Mouse (Mus musculus): ENCODE results near the gene Slc19a2.
"Not testable (repeated sequence)": the region's sequence is repeated elsewhere in the genome, so short reads cannot be mapped to it uniquely, and the experiment has no call there.

Gene Slc19a2

DNA sequence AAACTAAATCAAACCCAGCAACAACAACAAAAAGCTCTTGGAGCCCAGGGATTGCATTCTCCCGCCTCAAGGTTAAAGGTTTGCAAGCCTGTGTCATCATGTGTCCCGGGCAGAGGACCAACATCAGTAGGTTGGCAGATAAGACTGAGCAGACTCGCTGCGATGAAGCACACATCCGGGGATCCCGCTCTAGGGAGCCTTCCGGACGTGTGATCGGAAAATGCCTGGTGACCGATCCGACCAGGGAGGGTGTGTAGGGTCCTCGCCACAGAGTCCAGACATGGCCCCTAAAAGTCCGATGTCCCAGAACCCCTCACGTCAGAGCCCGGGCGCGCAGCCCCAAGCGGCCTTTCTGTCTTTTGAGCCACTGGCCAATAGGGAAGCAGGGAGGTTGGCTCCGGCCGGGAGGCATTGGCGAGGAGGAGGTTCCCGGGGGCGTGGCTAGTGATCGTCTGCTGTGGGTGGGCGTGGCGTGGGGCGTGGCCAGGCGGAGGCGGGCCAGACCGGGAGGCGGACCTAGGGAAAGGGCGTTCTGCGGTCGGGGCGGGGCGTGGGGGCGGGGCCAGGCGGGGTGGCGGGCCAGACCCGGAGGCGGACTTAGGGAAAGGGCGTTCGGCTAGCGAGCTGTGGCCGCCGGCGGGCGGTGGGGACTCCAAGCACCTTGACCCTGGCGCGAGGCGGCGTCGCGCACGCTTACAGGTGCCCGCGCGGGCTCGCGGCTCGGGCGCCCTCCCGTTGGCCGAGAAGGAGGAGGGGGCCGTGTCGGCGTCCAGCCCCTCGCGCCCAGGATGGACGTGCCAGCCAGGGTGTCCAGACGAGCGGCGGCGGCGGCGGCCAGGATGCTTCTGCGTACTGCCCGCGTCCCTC lies at the start of gene Slc19a2:
Gene Slc19a2 (plus strand): TSS at position 582 of the 867 bp plus-strand sequence.
- peak; percentile 99 for DNase-seq

DNA sequence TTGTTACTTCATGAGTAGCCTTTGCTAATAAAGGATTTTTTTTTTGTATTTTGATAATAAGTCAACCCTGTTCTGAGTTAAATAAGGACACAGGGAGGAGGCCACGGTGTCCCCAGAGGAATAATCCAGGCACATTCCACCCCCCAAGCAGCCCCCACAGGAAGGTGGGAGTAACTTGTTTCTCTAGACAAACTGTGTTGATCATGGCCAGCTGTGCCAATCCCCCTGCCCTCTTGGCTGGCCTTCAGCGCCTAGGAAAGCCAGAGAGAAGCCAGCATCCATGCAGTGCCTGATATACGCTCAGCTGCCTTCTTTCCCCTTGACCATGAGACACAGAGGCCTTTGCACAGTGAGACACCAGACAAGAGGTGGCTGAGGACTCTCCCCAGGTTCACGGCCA lies 49.3 kb upstream of the Slc19a2 start:
- peak; percentile 23 to 43 for DNase-seq

DNA sequence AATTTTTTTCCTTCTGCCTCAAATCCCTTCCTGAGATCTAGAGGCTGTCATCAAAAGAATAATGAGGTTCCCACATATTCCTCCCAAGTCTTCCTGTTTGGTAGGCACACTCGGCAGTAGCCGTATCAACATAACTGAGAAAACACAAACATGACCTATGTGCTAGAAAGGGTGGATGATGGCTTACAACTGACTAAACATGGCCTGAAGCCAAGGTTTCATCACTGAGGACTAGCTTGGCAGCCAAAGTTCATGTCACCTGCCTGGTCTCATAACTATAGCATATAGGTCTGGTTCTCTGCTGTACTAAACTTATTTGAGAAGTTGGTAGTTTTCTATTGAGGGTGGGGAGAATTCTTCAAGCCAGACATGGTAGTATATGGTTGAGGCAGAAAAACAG lies 40.4 kb upstream of the Slc19a2 start:
- DNase-seq, result no peak

DNA sequence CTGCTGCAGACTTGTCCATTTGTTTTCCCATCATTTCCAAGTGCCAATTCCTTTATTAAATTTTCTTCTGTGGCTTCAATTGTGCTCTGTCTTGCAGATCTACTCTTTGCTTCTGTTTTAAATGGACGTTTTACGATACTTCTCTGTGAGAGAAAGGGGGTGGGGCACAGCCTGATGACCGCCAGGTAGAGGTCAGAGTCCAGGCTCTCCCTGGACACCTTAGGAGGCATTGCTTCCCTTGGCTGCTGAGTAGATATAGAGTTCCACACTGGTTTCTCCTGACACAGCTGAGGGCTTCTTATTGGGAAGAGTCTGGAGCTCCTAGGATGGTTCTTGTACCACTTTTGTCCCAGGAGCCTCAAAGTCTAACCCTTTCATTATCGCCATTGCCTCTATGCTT lies 37.9 kb upstream of the Slc19a2 start:
- no peak for DNase-seq

DNA sequence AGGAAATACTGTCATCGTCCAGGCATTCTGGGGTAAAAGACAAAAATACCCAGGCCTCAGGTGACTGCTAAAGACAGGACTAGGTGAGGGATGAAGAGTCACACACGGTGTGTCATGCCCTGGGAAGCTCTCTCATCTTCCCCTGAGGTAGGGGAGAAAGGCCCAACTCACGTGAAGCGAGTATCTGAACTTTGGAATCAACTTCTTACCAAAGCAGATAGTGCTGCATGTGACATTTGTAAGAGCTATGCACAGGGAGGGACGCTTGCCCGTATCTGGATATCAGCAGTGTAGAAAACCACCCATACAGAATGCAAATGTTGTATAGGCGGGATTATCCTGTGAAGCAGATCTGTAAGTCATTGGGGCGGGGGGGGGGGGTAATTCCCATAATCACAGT lies 36.2 kb upstream of the Slc19a2 start:
- no peak for DNase-seq

DNA sequence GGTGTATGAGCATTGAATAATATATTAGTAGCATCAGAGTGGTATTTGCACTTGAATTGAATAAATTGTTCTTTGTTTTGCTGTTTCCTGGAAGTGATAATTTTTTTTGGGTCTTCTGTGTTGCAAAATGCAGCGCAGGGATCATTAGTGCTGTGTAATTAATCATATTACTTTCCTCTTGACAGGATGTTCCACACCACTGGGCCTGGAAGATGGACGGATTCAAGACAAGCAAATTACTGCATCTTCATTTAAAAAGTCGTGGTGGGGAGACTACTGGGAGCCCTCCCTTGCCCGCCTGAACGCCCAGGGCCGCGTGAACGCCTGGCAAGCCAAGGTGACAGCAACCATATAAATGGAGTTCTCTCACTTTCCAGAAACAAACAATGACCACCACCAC lies 34.7 kb upstream of the Slc19a2 start:
- DNase-seq, result peak in 1 of 2 experiments; percentile 9

DNA sequence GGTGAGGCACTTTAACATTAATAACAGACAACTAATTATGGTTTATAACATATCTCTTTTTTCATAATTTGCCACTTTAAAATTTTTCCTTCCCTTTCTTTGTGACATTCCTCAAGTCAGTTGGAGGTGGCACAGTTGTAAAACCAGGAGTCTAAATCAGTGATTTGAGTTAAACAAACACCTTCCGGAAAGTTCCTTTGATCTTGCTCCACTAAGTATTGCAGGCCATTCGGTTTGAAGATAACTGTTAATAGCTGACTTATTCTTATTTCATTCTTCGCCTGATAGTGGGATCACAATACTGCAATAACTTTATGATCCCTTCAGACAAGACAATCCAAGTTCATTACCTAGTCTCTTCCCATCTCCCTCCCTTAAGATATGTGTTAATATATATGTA lies 33.7 kb upstream of the Slc19a2 start:
- DNase-seq, result no peak

DNA sequence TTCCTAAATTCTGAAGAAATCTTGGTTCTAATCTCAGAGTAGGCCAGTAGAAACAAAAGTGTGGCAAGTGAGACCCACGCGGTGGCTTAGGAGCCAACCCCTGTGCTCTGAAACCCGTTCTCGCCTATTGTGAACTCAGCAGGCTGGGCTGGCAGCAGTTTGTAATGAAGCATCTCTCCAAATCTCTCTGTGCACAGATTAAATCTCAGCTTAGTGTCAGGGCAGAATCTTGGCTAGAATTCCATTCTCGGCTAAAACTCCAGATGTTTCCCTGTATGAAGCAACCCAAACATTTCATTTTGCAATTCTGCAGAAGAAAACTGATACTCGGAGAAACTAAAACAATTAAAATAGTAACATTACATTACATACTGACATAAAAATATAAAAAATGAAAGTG lies 33.3 kb upstream of the Slc19a2 start:
- no peak for DNase-seq

DNA sequence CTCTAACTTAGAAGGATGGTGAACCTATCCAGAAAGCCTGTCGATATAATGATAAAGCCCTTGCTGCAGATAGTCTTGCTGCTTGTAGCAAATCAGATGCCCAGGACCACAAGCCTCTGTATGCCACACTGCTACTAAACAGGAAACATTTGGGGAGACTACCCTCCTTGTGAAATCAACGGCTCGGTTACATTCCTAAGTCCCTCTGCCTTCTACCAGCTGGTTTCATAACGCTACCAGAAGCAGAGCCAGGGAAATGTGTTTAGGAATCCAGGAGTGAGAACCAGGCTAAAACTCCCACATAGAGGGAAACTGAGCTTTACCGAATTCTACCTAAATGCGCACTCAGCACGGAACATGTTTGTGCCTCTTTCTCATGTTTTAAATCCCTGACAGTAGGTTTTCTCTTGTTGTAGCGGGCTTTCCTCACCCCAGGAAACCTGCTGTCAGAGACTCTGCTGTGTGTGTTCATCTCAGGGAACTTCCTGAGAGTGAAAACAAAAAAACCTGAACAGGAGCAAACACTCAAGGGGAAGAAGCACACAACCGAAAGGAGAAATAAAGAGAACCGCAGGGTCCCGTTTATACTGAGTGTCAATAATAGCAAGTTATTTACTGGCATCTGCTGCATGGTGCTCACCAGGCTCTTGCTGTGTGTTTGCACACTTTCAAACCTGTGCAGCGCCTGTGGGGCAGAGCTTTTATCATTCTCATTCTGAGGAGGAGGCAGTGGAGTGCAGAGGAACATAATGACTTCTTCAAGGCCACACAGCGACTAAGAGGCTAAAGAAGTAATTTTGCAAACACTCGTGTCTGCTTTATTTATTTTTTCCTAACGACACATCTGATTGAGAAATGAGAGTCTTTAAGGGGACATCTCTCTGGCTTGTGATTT lies 30.8 kb upstream of the Slc19a2 start:
- peak in 1 of 2 experiments; percentile 10 for DNase-seq

DNA sequence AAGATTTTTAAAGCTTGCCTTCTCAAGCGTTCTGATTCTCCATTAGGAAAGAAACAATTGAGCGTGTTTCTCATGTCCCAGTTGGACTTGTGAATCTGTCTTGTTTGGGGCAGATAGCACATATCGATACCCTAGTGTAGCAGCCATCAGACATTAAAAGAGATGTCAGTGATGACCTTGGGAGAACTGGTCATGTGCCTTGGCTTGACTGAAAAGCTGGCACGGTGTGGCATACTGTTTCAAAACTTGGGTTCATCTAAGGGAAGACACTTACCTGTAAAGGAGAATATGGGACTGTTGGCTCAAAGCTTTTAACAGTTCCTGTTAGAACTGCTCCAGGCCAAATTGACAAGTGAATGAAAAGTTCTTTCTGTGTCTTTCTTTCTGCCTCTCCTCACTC lies 28.6 kb upstream of the Slc19a2 start:
- no peak for DNase-seq

DNA sequence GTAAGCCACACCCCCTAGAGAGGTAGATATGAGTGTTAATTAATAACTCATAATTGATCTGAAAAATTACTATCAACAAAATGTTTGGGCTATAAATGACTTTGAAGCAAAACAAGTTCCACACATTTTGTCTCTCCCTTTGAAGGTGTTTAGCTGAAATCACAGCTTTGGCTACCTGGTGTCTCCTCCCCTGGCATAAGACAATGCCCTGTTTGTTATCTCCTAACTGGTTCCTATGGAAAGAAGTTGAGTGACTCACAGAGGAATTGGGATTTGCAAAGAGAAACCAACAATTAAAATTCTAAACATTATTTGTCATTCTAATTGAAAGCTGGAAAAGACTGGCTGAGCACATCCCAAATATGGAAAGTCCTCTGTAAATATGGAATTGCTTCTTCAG lies 25.8 kb upstream of the Slc19a2 start:
- DNase-seq, result no peak

DNA sequence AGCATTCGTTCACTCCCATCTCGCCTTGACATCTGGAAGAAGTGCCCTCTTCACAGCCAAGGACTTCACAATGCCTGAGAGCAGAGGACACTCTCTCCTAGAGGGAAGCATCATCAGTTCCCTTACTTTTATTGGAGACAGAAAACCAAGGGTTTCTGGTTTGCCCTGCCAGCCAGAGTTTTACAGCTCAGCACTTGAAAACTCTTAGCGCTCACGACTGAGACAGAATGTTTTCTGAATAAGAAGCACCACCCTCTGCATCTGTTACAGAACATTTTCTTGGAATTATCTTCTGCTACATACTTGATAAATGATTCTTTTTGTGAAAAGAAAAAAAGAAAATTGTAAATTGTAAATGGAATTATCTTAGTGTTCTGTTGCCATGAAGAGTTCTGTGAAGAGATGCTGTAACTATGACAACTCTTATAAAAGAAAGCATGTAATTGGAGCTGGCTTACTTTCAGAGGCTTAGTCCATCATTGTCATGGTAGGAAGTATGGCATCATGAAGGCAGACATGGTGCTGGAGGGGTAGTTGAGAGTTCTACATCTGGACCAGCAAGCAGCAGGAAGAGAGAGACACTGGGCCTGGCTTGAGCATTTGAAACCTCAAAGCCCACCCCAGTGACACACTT lies 16.8 kb upstream of the Slc19a2 start:
- not testable (repeated sequence) for DNase-seq

DNA sequence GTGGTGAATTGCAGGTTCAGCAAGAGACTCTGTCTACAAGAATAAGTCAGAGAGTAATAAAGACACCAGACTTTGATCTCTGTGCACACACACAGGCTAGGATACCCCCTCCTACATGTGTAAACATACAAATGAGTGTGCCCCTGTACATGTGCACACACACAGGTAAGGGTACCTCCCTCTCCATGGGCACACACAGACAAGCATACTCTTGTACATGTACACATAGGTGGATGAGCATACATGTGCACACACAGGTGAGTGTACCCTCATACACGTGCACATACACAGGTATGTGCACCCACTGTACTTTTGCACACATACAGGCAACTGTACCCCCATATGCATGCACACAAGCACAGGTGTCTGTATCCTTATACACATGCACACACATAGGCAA lies 15.4 kb upstream of the Slc19a2 start:
- no peak for DNase-seq

DNA sequence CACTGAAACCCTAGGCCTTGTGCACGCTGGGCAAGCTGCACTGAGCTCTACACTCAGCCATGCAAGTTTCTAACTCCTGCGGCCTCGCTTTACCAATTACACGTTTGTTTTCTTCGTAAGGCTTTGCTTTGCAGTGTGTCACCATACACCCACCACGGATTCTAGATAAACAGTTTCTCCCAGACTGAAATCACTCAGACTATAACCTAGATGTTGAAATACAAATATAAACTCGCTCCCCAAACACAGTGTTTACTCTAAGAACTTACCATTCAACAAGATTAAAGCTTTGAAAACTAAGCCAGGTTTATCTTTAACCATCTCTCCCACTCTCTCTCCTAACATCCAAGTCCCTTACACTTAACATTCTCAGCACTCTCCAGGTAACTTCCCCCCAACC lies 13.8 kb upstream of the Slc19a2 start:
- DNase-seq, result no peak

DNA sequence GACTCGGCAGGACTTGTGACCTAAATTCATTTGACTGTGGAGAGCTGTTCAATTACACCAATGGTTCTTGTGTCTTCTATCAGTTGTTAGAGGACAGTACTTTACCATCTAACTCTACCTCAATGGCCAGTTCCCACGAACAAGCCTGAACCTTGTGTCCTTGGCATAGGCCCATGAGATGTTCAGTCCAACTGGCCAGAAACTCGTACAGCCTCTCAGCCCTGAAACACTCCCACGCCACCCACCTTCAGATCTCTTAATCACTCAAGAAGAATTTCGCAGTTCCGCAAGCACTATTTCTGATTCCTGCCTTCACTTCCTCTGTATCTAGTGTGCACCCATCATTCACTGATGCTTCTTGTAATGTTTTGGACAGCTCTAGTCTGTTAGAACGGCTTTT lies 12.8 kb upstream of the Slc19a2 start:
- peak in 1 of 2 experiments; percentile 21 for DNase-seq

DNA sequence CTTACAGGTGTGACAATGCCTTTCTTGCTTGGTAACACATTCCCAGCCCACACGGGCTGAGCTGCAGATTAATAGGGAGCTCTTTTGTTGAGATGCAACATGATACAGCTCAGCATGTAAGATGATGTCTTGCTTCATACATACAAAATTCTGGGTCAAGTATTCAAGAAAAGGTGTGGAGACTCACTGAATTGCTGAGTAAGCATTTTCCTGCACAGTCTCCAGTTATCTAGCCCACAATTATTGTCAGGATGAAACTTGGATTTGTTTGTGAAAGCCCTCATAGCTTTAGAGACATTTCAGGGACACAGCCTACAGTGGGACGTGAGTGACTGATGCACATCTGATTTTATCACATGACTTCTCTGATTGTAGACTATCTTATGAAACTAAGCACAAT lies 7.4 kb upstream of the Slc19a2 start:
- DNase-seq, result no peak

DNA sequence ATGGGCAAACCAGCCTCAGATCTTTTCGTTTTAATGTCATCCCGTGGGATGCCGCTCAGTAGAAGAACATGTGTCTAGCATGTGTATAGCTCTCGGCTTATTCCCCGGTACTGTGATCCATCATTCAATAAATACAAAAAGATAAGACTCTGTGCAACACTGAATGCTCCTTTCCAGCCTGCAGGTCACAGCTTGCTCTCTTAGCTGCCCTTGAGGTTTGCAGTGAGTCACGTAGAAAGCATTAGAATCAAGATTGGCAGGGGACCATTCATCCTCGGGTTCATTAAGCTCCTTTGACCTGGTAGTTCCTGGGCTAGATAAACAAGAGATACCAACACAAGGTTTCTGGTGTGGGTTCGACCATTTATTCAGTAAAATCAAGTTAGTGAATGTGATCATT lies 6.0 kb upstream of the Slc19a2 start:
- DNase-seq, result no peak

DNA sequence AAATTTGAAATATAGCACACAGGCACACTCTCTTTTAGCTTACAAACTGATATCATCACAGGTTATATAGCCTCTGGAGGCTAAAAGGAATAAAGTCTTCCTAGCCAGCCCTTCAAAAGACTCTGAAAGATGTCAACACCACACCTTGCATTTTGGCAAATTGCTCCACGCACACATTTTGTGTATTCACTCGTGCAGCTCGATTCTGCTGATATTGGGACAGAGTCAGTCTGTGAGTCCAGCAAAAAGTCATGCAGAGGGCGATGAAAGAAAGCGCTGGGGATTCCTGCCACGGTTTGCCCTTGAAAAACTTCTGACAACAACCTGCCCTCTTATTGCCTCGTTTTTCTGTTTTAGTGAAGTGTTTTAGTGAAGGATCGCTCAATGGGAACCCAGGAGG lies 1.4 kb upstream of the Slc19a2 start:
- no peak for DNase-seq

DNA sequence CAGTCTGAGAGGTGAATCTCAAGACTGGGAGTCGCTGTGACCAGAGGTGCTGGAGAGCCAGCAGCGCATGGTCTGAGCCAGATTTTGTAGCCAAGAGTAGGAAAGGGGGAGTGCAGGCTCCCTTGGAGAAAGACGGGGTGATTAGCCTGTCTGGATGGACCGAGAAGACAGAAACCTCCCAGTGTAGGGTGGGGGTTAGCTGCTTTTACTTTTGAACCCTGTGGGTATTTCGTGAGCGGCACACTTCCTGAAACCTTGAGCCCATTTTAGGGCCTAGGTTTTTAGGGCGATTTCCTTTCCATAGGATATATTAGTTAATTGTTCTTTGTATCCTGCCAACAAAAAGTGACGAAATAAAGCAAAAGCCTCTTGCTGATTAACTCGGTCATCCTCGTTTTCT lies 875 bp upstream of the Slc19a2 start:
- DNase-seq, result peak in 1 of 2 experiments; percentile 13

DNA sequence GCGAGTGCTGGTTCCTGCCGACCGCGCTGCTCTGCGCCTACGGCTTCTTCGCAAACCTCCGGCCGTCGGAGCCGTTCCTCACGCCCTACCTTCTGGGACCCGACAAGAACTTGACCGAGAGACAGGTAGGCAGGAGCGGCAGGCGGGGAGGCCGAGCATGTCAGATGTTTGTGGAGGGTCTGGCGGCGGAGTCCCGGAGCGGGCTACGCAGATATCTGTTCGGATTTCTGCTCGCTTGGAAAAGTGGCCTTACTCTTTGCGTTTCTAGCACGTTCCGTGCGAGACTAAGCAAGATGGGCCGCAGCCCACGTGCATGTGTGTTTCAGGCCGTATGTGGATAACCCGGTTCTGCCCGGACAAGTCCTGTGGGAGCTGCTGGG lies 476 bp downstream of the Slc19a2 start:
- DNase-seq, result no peak

DNA sequence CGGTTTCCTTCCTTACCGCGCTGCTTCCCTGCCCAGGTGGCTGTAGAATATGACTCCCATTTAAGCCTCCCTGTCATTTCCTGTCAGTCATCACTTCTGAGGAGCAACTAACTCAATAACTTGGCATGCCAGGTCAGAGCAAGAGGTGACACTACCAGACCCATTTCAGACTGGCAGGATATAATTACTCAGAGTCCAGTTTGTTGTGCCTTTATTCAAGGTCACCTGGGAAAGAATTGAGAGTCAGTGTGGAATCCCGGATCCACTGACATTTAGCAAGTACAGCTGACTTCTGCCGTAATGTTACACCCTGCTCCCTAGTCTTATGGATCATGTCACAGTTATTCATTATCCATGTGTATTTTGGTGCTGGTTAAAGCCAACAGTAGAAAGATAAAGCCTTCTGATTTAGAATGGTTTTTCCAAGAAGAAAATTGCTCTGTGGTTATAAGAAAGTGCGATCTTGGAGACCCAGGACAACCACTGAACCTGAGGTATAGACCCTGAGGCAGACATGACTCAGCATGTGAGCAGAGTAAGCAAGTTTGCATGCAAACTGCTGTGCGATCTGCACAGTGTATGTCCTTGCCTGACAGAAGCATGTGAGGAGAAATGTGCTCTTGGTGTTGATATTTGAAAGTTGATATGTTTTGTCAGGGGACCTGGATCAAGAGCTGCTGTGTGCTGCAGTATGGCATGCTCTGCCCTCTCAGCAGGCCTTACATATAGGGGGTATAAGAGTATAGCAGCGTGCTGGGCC lies 1.7 kb downstream of the Slc19a2 start:
- no peak for DNase-seq

DNA sequence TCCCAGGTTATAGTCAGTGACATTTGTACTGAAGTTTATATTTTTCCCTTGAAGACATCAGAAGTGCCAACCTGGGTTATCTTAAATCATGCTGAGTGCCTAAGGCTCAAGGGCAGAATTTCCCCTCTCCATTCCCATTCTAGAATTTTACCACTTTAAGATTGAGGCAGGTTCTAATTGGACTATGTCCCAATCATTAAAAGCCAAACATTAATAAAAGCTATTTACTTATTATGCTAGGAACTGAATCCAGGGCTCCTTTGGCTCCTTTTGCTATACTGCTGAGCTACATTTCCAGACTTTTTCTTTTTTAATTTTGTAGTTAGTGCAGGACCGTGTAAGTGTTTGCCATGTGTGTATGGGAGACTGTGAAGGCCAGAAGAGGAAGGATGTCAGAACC lies 2.6 kb downstream of the Slc19a2 start:
- DNase-seq, result no peak

DNA sequence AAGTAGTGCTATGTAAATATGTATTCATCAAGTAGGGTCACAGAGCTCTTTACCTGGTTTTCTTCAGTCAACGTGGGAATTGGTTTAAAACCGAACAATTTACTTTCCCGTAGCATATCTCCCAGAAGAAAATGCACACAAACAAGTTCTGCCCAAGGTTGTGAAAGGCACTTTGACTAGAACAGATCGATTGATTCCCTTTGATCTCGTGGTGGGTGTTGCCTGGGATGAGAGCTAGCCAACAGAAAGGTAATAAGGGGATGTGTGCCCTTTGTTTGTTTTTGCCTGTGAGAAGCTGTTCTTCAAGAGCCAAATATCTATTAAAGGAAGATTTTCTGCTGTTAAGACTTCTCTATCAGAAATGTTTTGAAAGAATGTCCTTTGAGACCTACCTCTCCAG lies 3.7 kb downstream of the Slc19a2 start:
- DNase-seq, result no peak
